Mouse (Mus musculus) C2C12 (cell line): ENCODE data around the gene Sf3b2. TPM values are rescaled to one million over a fixed set of nuclear protein-coding genes. Genes with fewer than 3 reads are reported as not detected.

Experiments used
- H3K27me3 ChIP-seq: one replicate; pipeline ENCODE4 v1.6.1; 2011; ENCODE audit not compliant: control insufficient read depth, insufficient read depth, insufficient read length
- H3K36me3 ChIP-seq: one replicate; pipeline ENCODE4 v1.6.1; 2011; ENCODE audit not compliant: control insufficient read depth, insufficient read depth
- H3K4me3 ChIP-seq: one replicate; pipeline ENCODE4 v1.5.1; 2011; ENCODE audit warnings: mild to moderate bottlenecking, control low read depth; ENCODE audit not compliant: poor library complexity, insufficient read depth, severe bottlenecking
- H3K79me2 ChIP-seq: one replicate; pipeline ENCODE4 v1.6.1; 2011; ENCODE audit not compliant: control insufficient read depth, insufficient read depth
- H3K79me3 ChIP-seq: one replicate; pipeline ENCODE4 v1.6.1; 2011; ENCODE audit warnings: low read depth, control low read depth
- H3ac ChIP-seq: one replicate; pipeline ENCODE3; 2011; ENCODE audit warnings: low read depth; ENCODE audit not compliant: control insufficient read depth, insufficient read length
- CEBPB ChIP-seq: IDR thresholded peaks from one replicate; pipeline ENCODE4 v1.6.1; 2011; ENCODE audit warnings: low read depth, mild to moderate bottlenecking, control low read depth, moderate library complexity
- CTCF ChIP-seq: IDR thresholded peaks from one replicate; pipeline ENCODE4 v1.5.1; 2011; ENCODE audit not compliant: control insufficient read depth, insufficient read depth, insufficient read length
- FOSL1 ChIP-seq: IDR thresholded peaks from one replicate; pipeline ENCODE4 v1.8.0; 2011; ENCODE audit warnings: mild to moderate bottlenecking, low read length; ENCODE audit not compliant: poor library complexity, insufficient read depth, severe bottlenecking
- MAX ChIP-seq: IDR thresholded peaks from one replicate; pipeline ENCODE4 v1.6.1; 2011; ENCODE audit warnings: mild to moderate bottlenecking, control low read depth
- MYOD1 ChIP-seq: IDR thresholded peaks from one replicate; pipeline ENCODE4 v1.6.1; 2011; ENCODE audit warnings: low read depth; ENCODE audit not compliant: control insufficient read depth, insufficient read length
- MYOG ChIP-seq: IDR thresholded peaks from one replicate; pipeline ENCODE4 v1.6.1; 2011; ENCODE audit not compliant: control insufficient read depth, insufficient read length; ENCODE audit errors: extremely low read depth
- USF1 ChIP-seq: IDR thresholded peaks from one replicate; pipeline ENCODE4 v1.6.1; 2011; ENCODE audit warnings: low read depth, mild to moderate bottlenecking, control low read depth, moderate library complexity
- polyA plus RNA-seq: library from polyadenylated mRNA; unstranded; fragments of >200 nt; fragmentation: generic; extraction: Trizol; gene quantifications from one replicate; pipeline ENCODE4 v1.2.1, GENCODE M21; 2012; ENCODE audit warnings: missing spikeins

Gene Sf3b2
- polyA plus RNA-seq, 1 experiment, result 149 TPM

GRCm38 (mm10) chr19:5327970-5328369, 32.7 kb upstream of the Sf3b2 start:
- H3ac ChIP-seq, result no peak overlapping the region
- no peak for TF ChIP-seq MYOD1
- TF ChIP-seq CEBPB, result no peak
- TF ChIP-seq USF1, result no peak
- no peak for TF ChIP-seq FOSL1
- no peak for TF ChIP-seq MAX
- no peak for TF ChIP-seq CTCF
- no peak for TF ChIP-seq MYOG
- H3K36me3 ChIP-seq, result no peaks in the 10 kb centered on the region
- H3K79me2 ChIP-seq, result no peaks in the 10 kb centered on the region
- H3K79me3 ChIP-seq, result no peaks in the 10 kb centered on the region
- no peaks in the 10 kb centered on the region for H3K27me3 ChIP-seq
- no peak overlapping the region for H3K4me3 ChIP-seq

GRCm38 (mm10) chr19:5323801-5324200, 28.5 kb upstream of the Sf3b2 start:
- no peaks in the 10 kb centered on the region for H3K79me3 ChIP-seq
- H3K4me3 ChIP-seq, result no peak overlapping the region
- no peak for TF ChIP-seq MYOD1
- no peak for TF ChIP-seq USF1
- no peak for TF ChIP-seq CTCF
- no peak for TF ChIP-seq CEBPB
- no peak for TF ChIP-seq MAX
- TF ChIP-seq FOSL1, result no peak
- TF ChIP-seq MYOG, result no peak
- H3K27me3 ChIP-seq, result no peaks in the 10 kb centered on the region
- H3K36me3 ChIP-seq, result no peaks in the 10 kb centered on the region
- no peak overlapping the region for H3ac ChIP-seq
- no peaks in the 10 kb centered on the region for H3K79me2 ChIP-seq

GRCm38 (mm10) chr19:5313189-5313588, 17.9 kb upstream of the Sf3b2 start:
- no peaks in the 10 kb centered on the region for H3K27me3 ChIP-seq
- TF ChIP-seq CEBPB (peak; percentile 81), MAX (no peak)
- H3ac ChIP-seq, result no peak overlapping the region
- H3K79me3 ChIP-seq, result no peaks in the 10 kb centered on the region
- H3K4me3 ChIP-seq, result no peak overlapping the region
- no peaks in the 10 kb centered on the region for H3K36me3 ChIP-seq
- no peaks in the 10 kb centered on the region for H3K79me2 ChIP-seq

- no peak overlapping the region for H3K4me3 ChIP-seq
- no peaks in the 10 kb centered on the region for H3K79me2 ChIP-seq
- H3K79me3 ChIP-seq, result no peaks in the 10 kb centered on the region
- H3K36me3 ChIP-seq, result no peaks in the 10 kb centered on the region
- TF ChIP-seq USF1 (no peak), MAX (no peak), MYOD1 (no peak)
- H3ac ChIP-seq, result no peak overlapping the region
- no peaks in the 10 kb centered on the region for H3K27me3 ChIP-seq
Measured at GRCm38 (mm10) chr19:5309025-5309424, 13.8 kb upstream of the Sf3b2 start.

GRCm38 (mm10) chr19:5306968-5307734, 11.9 kb upstream of the Sf3b2 start:
- no peak overlapping the region for H3K4me3 ChIP-seq
- TF ChIP-seq MYOG (no peak), FOSL1 (no peak), CEBPB (no peak), CTCF (no peak), MAX (no peak), USF1 (no peak), MYOD1 (no peak)
- no peaks in the 10 kb centered on the region for H3K27me3 ChIP-seq

GRCm38 (mm10) chr19:5306279-5306678, 11.0 kb upstream of the Sf3b2 start:
- no peak overlapping the region for H3K4me3 ChIP-seq

More at GRCm38 (mm10) chr19:5306968-5307734, 11.9 kb upstream of the Sf3b2 start:
- Histone ChIP-seq H3K79me2 (no peaks in the 10 kb centered on the region), H3K36me3 (no peaks in the 10 kb centered on the region), H3K79me3 (no peaks in the 10 kb centered on the region), H3ac (no peak overlapping the region)

More at GRCm38 (mm10) chr19:5306279-5306678, 11.0 kb upstream of the Sf3b2 start:
- no peak for TF ChIP-seq CEBPB
- peak; percentile 6 for TF ChIP-seq CTCF
- TF ChIP-seq MYOD1, result no peak
- no peak for TF ChIP-seq USF1
- no peak for TF ChIP-seq FOSL1
- Histone ChIP-seq H3ac (no peak overlapping the region), H3K79me3 (no peaks in the 10 kb centered on the region), H3K79me2 (no peaks in the 10 kb centered on the region), H3K27me3 (no peaks in the 10 kb centered on the region), H3K36me3 (no peaks in the 10 kb centered on the region)
